Mouse (Mus musculus): ENCODE measurements around the gene Cyb5r3.

DNA sequence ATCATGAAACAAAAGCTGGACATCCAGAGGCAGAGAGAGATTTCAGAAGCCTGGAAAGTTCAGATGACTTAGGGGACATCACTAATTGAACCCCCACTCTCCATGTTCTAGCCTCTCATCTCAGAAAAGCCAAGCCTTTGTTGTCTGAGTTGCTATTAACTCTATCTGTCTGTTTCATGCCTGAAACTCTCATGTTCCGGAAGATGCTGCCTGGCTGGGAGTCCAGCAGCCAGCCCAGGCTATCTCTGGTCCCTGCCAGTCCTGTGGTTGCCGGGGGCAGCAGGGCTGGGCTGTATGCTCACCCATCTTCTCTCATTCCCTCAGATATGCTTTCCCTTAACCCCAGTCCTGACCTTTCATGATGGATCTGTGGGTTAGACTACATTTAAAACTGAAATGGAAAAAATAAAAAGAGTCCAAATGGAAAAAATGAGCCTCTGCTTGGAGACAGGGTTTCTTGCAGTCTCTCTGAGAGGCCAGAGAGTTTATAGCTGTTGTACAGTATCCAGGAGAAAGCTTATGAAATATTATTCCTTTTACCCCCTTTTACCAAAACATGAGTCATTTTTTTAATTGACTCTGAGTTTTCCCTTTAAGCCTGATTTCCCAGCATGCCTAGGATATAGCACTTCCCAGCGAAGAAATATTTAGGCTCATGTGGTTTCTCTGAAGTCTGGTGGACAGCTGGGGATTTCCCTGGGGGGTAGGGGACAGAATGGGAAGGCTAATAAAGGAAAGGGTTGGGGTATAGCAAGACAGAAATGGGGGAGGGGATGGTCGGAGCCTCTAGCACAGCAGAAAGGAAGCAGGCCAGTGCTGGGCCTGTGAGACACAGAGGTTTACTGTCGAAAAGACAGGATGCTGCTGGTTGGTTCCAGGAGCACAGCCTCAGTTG is 43.2 kb upstream of the Cyb5r3 start:
- TF ChIP-seq POLR2A (IDR thresholded peaks at IDR 0.05; ENCODE audit: low read depth, low read length) (no peak), CTCF (conservative IDR thresholded peaks at IDR 0.05; ENCODE audit: insufficient read depth, insufficient read length, low read depth, low read length) (no peak)
